Mouse (Mus musculus) stomach, embryonic 16.5 days (tissue): ENCODE results near the gene Klhdc8a. TPM values are rescaled to one million over a fixed set of nuclear protein-coding genes. Genes with fewer than 3 reads are reported as not detected.
"Not testable (repeated sequence)": the region's sequence is repeated elsewhere in the genome, so short reads cannot be mapped to it uniquely, and the experiment has no call there.

Experiments
- ATAC-seq: fragments of 200-750 bp; cut with Nextera tagmentation; 2 replicates; pipeline ENCODE4 v1.8.0; 2017; ENCODE audit warnings: moderate number of reproducible peaks, moderate TSS enrichment; ENCODE audit not compliant: insufficient read depth, low FRiP score
- H3K27ac ChIP-seq: fragments of 300-500 bp; sonication (generic); 2 replicates; pipeline ENCODE4 v1.5.1; 2014; ENCODE audit warnings: low read length
- H3K27me3 ChIP-seq: fragments of 300-500 bp; sonication (generic); 2 replicates; pipeline ENCODE4 v1.6.1; 2014; ENCODE audit warnings: low read length, control low read depth, mixed read lengths; ENCODE audit not compliant: control insufficient read depth, insufficient read depth
- H3K36me3 ChIP-seq: fragments of 300-500 bp; sonication (generic); 2 replicates; pipeline ENCODE4 v1.6.1; 2014; ENCODE audit warnings: low read length; ENCODE audit not compliant: control insufficient read depth, insufficient read depth
- H3K4me1 ChIP-seq: fragments of 300-500 bp; sonication (generic); 2 replicates; pipeline ENCODE4 v1.6.1; 2014; ENCODE audit warnings: low read length, control low read depth, mixed read lengths; ENCODE audit not compliant: control insufficient read depth, insufficient read depth
- H3K4me2 ChIP-seq: fragments of 300-500 bp; sonication (generic); 2 replicates; pipeline ENCODE4 v1.6.1; 2014; ENCODE audit warnings: low read depth, low read length, mixed read lengths
- H3K4me3 ChIP-seq: fragments of 300-500 bp; sonication (generic); replicated peaks from 2 replicates; pipeline ENCODE4 v1.5.1; 2014; ENCODE audit warnings: mild to moderate bottlenecking, low read length
- H3K9ac ChIP-seq: fragments of 300-500 bp; sonication (generic); 2 replicates; pipeline ENCODE4 v1.6.1; 2014; ENCODE audit warnings: low read length
- H3K9me3 ChIP-seq: fragments of 300-500 bp; sonication (generic); replicated peaks from 2 replicates; pipeline ENCODE4 v1.6.1; 2016; ENCODE audit warnings: low read length, control low read depth; ENCODE audit not compliant: control insufficient read depth
- WGBS: fragments of 180-500 bp; shearing (Covaris S2); extraction: QIAGEN DNeasy Blood & Tissue Kit; methylation state at CpG from one replicate; pipeline ENCODE4 v1.1.7; 2014; 5-methylcytosine and 5-hydroxymethylcytosine counted together
- polyA plus RNA-seq: library from polyadenylated mRNA; unstranded; fragments of >200 nt; fragmentation: Nextera tagmentation; extraction: Ambion mirVana; gene quantifications from 2 replicates; pipeline ENCODE4 v1.2.1, GENCODE M21; 2015

The Klhdc8a gene
- polyA plus RNA-seq, 1 experiment from 2014 or later = 0.18 TPM

DNA sequence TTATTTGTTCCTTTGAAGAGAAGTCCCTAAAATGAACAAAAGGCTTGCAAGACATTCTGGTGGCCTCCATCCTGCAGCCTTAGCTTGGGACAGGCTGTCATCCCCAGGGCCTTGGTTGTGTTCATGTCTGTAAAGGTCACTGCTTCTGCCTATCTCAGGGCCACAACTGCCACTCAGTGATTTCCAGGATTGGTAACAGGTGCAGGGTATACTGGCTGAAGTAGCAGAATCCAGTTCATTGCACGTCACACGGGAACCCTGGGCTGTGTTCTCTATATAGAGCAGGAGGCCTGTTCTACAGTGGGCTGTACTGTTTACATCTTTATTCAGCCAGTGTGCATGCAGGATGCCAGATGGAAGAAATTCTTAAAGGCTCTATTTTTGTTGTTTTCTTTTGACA is 30.5 kb upstream of the Klhdc8a start:
- Histone ChIP-seq H3K4me1 (no peaks in the 10 kb centered on the region), H3K4me3 (no peak overlapping the region), H3K9ac (no peak overlapping the region), H3K36me3 (no peaks in the 10 kb centered on the region), H3K4me2 (no peak overlapping the region), H3K27me3 (no peaks in the 10 kb centered on the region), H3K27ac (no peak overlapping the region), H3K9me3 (no peaks in the 10 kb centered on the region)
- no peak for ATAC-seq
- 57% methylated on average over 2 of the region's 2 CpGs for WGBS

DNA sequence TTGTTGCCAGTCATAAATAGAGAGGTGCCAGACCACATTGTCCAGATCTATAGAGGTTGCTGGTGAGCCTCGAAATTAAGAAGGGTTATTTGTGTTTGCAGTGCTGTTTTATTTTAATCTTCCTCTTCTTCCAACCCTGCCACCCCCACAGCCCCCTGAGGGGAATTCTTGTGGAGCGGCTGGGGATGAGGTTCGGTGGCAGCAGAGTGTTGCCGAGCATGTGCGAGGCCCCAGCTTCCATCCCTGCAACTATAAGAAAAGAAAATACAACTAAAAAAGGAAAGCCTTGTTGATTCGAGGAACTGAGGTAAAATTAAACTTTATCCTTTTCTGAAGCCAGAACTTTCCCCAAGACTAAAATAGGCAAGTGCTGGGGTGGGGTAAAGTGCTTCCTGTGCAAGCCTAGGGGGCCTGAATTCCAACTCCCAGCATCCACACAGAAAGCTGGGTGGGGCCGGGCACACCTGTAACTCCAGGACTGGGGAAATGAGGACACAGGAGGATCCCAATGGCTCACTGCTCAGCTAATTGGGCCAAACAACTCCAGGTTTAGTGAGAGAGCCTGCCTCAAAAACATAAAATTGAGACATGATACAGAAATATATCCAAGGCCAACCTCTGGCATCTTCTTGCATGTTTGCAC is 29.9 kb upstream of the Klhdc8a start:
- H3K4me3 ChIP-seq = no peak overlapping the region
- no peaks in the 10 kb centered on the region for H3K4me1 ChIP-seq
- no peak overlapping the region for H3K4me2 ChIP-seq
- no peaks in the 10 kb centered on the region for H3K9me3 ChIP-seq
- WGBS = 62% methylated on average over 7 of the region's 7 CpGs
- H3K36me3 ChIP-seq = no peaks in the 10 kb centered on the region
- H3K27me3 ChIP-seq = no peaks in the 10 kb centered on the region
- no peak overlapping the region for H3K9ac ChIP-seq
- no peak for ATAC-seq
- no peak overlapping the region for H3K27ac ChIP-seq

GRCm38 (mm10) chr1:132271237-132271636 is 27.2 kb upstream of the Klhdc8a start:
- Histone ChIP-seq H3K27me3 (no peaks in the 10 kb centered on the region), H3K27ac (no peak overlapping the region), H3K4me1 (no peaks in the 10 kb centered on the region), H3K4me3 (no peak overlapping the region), H3K4me2 (no peak overlapping the region), H3K9ac (no peak overlapping the region), H3K36me3 (no peaks in the 10 kb centered on the region), H3K9me3 (no peaks in the 10 kb centered on the region)
- 73% methylated on average over 3 of the region's 3 CpGs for WGBS
- ATAC-seq = no peak

- no peak for ATAC-seq
- H3K4me3 ChIP-seq = no peak overlapping the region
- 50% methylated on average over 3 of the region's 3 CpGs for WGBS
- H3K9ac ChIP-seq = no peak overlapping the region
- H3K9me3 ChIP-seq = no peaks in the 10 kb centered on the region
- H3K4me1 ChIP-seq = 0 out of 2 replicates have a peak, but pooled peaks cover 1% of the 10 kb centered on the region
- no peaks in the 10 kb centered on the region for H3K36me3 ChIP-seq
- no peak overlapping the region for H3K27ac ChIP-seq
- no peak overlapping the region for H3K4me2 ChIP-seq
- no peaks in the 10 kb centered on the region for H3K27me3 ChIP-seq
Measured at GRCm38 (mm10) chr1:132276694-132277093, 21.7 kb upstream of the Klhdc8a start.

DNA sequence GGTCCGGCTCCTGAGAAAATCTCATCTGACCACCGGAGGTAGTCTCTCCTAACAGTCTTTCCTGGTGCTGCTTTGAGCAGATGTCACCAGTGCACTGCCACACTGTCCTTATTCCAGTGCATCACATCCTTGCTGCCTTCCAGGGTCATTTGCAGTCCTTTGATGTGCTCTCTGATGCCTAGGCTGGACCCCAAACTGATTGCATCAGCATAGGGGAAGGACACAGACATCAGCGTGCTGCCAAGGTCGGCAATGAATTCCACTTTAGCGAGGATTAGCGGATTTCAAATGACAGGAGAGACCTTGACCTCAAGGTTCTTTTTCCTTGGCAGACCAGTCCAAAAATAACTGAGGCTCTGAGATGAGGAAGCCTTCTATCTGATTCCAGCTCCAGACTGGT is 21.3 kb upstream of the Klhdc8a start:
- WGBS = 64% methylated on average over 6 of the region's 6 CpGs
- Histone ChIP-seq H3K9ac (no peak overlapping the region), H3K27ac (no peak overlapping the region), H3K36me3 (no peaks in the 10 kb centered on the region), H3K4me2 (no peak overlapping the region), H3K9me3 (no peaks in the 10 kb centered on the region), H3K4me3 (no peak overlapping the region), H3K27me3 (no peaks in the 10 kb centered on the region), H3K4me1 (0 out of 2 replicates have a peak, but pooled peaks cover 4% of the 10 kb centered on the region)
- ATAC-seq = no peak

DNA sequence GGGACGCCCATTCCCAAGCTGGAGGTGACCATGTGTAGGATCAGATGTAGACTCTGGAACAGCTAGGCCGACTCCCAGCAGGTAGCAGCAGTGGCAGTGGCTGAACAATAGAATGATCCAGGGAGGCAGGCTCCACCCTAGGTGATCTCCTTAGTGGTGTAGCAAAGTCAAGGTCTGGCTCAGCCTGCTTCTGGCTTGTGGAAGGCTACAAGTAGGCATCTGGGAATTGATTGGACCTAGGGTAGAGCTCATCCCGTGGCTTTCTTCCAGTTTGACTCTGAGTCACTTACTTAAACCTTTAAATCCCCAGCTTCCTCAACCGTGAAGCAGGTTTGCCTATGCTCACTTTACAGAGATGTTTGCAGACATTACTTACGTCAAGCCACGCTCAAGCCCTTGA is 17.8 kb upstream of the Klhdc8a start:
- not testable (repeated sequence) for H3K36me3 ChIP-seq, H3K4me3 ChIP-seq, H3K4me1 ChIP-seq, H3K27me3 ChIP-seq, H3K9ac ChIP-seq, H3K27ac ChIP-seq, ATAC-seq, H3K4me2 ChIP-seq, H3K9me3 ChIP-seq
- 60% methylated on average over 6 of the region's 6 CpGs for WGBS

DNA sequence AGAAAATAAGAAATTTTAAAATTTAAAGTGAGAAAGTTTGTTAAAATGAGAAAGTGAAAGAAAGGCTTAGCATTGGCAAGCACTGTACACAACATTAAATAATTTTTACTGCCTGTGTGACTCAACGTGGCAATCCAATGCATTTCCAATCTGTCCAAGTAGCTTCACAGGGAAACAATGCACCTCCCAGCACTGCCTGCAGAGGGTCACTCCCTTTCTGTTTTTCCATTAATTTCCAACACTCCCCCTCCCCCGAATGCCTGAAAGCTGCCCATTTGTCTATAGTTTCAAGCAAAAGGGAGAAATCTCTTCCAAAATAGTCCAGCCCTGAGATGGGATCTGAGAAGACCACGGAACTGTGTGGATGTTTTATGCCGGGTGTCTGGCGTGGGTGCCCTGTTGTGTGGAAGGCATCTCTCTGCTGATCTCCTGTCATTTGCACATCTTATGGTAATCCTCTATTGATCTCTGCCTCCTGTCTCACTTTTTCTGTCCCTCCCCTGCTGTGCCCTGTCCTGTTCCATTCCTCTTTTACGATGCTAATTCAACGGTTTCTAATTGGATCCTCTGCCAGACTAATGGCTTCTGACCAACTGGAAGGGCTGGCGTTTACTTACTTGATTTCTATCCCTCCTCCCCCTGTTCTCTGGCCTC is 16.8 kb upstream of the Klhdc8a start:
- no peak overlapping the region for H3K4me3 ChIP-seq
- no peaks in the 10 kb centered on the region for H3K27me3 ChIP-seq
- no peak for ATAC-seq
- no peak overlapping the region for H3K9ac ChIP-seq
- H3K4me2 ChIP-seq = no peak overlapping the region
- H3K9me3 ChIP-seq = no peaks in the 10 kb centered on the region
- no peaks in the 10 kb centered on the region for H3K36me3 ChIP-seq
- no peak overlapping the region for H3K27ac ChIP-seq
- 35% methylated on average over 8 of the region's 8 CpGs for WGBS
- 0 out of 2 replicates have a peak, but pooled peaks cover 4% of the 10 kb centered on the region for H3K4me1 ChIP-seq

- H3K9ac ChIP-seq = no peak overlapping the region
- 91% methylated on average over 2 of the region's 2 CpGs for WGBS
- no peaks in the 10 kb centered on the region for H3K27me3 ChIP-seq
- no peaks in the 10 kb centered on the region for H3K9me3 ChIP-seq
- no peak overlapping the region for H3K4me3 ChIP-seq
- H3K4me2 ChIP-seq = no peak overlapping the region
- no peak for ATAC-seq
- no peak overlapping the region for H3K27ac ChIP-seq
- no peaks in the 10 kb centered on the region for H3K36me3 ChIP-seq
- 0 out of 2 replicates have a peak, but pooled peaks cover 4% of the 10 kb centered on the region for H3K4me1 ChIP-seq
Measured at GRCm38 (mm10) chr1:132282177-132282536, 16.3 kb upstream of the Klhdc8a start.

DNA sequence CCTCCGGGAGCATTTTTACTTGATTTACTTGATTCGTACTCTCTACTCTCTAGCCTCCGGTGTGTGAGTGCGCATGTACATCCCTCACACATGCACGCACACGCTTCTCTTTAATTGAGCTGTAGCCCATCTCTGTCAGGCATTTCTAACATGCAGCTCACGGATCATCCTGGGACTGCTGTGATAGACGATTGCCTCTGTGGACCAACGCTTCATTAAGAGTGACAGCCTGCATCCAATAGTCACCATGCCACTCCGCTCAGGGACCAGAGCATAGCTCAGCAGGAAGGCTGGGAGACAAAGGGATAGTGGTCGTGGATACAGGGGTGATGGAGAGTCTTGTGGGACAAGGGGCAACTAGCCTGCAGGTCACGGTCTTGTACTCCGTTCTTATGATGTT is 15.4 kb upstream of the Klhdc8a start:
- ATAC-seq = no peak
- H3K4me2 ChIP-seq = no peak overlapping the region
- 82% methylated on average over 13 of the region's 13 CpGs for WGBS

More for the DNA sequence above, 15.4 kb upstream of the Klhdc8a start:
- H3K9me3 ChIP-seq = no peaks in the 10 kb centered on the region
- no peaks in the 10 kb centered on the region for H3K36me3 ChIP-seq
- 0 out of 2 replicates have a peak, but pooled peaks cover 5% of the 10 kb centered on the region for H3K4me1 ChIP-seq
- H3K4me3 ChIP-seq = no peak overlapping the region
- no peak overlapping the region for H3K9ac ChIP-seq
- H3K27me3 ChIP-seq = no peaks in the 10 kb centered on the region
- H3K27ac ChIP-seq = no peak overlapping the region
